Mouse (Mus musculus) cerebellum, adult (tissue): Measurements from ENCODE around the gene Myo3a.
"Not testable (repeated sequence)": the region's sequence is repeated elsewhere in the genome, so short reads cannot be mapped to it uniquely, and the experiment has no call there.

Experiments
- ATAC-seq: cut with Nextera tagmentation; 2 replicates; pipeline ENCODE4 v1.9.2; 2017; ENCODE audit warnings: mild to moderate bottlenecking, moderate library complexity, mixed read lengths; ENCODE audit not compliant: insufficient number of reproducible peaks, low FRiP score, low TSS enrichment

Myo3a gene

GRCm38 (mm10) chr2:22227308-22227707 lies at the start of gene Myo3a:
TSS of gene Myo3a (plus strand) at chr2:22227503.
- ATAC-seq = no peak

- no peak for ATAC-seq
Observed at GRCm38 (mm10) chr2:22250462-22250861, 23.2 kb downstream of the Myo3a start.

- ATAC-seq = no peak
Observed at GRCm38 (mm10) chr2:22251045-22251444, 23.7 kb downstream of the Myo3a start.

DNA sequence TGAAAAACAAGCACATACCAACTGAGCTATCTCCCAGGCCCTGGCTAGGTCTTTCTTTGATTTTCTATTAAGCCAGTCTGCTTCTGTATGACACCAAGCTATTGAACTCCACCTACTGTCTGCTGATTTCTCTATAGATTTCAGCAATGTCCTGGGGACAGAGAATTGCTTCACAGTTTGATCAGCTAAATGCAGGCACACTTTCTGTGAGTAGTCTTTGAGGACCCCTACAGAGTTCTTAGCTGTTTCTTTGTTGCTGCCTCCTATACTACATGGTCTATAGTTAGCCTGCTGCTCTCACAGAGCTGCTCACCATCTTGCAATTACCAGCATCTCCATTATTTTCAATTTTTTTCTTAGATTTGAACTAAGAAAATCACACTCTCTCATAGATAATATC lies 28.3 kb downstream of the Myo3a start:
- no peak for ATAC-seq

DNA sequence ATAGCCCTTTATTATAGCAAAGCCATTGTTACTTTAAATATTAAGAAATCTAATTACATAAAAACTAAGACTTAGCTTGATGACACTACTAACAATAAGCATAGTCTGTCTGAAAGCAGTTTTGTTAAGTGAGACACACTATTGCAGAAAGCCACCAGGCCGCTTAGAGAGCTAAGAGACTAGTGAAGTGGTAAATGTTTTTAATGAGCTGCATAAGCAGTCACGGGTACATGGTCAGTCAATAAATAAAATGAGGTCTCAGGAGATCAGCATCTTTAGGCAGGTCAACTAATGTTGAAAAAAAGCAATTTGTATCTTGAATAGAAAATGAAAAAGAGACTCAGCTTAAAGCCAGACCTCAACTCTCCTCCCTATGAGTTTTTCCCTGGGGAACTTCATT lies 44.3 kb downstream of the Myo3a start:
- ATAC-seq = no peak

DNA sequence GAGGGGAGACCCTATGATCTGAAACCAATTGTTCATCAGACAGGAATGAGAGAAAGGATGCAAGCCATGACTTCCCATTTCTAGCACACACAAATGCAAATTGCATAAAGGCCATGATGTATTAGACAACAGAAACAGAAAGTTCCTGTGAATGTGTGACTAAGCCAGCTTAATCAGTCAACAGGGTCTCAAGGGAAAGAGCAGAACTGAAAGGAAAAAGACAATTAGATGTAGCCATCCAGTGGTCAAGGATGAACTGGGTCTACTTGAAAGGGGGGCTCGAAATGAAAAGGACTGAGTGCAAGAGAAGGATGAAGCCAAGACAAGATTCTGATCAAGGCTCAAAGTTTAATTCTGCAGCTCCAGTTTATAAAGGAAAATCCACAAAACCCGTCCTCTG lies 58.1 kb downstream of the Myo3a start:
- ATAC-seq = no peak

DNA sequence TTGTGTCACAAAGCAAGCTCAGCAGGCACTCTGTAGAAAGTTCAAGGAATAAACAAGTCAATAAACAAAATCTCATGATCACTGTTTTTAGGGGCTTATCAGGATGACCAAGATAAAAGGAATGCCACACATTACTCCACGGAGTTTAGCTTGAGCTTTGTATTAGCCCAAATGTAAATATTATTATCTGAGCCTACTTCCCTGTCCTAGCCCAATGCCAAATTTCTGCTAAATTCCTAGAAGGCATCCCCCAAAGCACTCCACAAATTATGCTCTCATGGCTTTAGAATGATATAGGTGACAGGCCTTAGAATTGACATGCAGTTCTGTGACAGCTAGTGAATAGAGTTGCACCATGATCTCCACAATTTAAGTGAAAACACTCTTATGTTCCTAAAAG lies 58.5 kb downstream of the Myo3a start:
- ATAC-seq = no peak

DNA sequence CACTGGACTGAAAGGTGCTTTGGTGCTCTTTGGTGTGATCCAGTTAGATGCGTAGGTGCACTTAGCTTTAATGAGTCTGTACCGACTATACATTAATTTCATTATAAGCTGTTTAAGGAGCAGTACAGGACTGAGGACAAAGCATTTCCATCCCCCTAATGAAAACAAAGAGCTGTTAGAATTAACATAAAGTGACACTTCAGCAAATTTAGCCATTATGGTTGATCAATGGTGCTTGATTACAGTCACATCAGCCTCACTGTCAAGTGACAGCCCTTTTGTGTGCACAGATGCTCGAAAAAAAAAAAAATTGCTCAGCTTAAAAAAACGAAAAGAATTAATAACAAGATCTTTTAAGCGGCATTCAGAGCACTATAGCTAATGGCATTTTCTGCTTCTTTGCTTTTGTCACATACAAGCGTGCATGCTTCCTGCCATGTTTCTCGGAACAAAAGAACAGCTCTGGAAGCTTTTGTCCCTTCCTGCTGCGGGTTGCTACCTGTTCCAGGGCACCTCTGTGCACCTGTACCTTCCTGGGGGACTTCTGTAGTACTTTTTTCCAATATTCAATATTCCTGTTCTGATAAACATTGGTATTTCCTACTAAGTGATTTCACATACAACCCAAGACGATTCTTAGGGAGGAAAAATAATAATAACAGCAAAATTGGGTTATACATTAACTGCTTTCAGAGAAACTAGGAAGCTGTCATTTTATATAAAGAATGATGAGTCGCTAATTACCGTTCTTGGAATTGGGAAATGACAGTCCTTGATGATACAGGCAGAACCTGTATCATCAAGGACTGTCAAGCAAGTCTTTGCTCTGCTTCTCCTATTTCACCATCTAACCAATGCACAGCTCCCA lies 66.5 kb downstream of the Myo3a start:
- no peak for ATAC-seq

DNA sequence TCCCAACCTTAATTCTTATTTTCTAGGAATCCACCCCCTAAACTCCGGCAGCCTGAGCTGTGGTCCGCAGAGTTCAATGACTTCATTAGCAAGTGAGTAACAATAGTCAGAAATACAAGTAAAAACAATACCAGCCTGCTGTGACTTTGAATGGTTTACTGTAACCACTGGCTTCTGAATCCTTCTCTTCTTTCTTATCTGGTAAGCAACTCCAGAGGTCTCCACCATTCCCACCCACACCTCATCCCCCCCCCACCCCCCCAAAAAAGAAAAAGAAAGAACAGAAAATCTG lies 67.1 kb downstream of the Myo3a start:
- ATAC-seq = no peak

GRCm38 (mm10) chr2:22297913-22298312 lies 70.6 kb downstream of the Myo3a start:
- ATAC-seq = no peak

DNA sequence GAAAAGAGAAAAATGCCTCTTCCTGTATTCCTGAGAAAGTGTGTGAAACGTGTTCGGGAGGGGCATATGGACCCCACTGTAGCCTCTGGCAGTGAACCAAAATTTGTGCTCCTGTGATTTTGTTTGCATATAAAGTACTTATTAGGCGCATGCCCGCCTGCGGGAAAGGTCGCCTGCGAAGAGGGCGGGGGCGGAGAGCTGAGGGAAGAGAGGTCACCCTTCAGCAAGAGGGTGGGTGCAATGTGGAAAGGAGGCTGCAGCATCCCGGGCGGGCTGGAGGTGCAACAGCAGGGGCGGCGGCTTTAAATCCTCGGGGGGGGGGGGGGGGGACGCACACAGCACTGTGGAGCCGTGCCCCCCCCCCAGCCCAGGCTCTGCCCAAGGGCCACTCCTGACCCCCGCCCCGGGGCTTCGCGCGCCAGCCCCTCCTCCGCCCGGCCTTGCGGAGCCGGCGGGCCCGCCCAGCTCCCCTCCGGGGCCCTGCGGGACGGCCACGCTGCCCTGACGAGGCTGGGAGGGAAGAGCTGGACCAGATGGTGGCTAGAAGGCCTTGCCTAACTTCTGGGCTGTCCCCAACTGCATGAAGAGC lies 111.1 kb downstream of the Myo3a start:
- peak; percentile 68 for ATAC-seq

DNA sequence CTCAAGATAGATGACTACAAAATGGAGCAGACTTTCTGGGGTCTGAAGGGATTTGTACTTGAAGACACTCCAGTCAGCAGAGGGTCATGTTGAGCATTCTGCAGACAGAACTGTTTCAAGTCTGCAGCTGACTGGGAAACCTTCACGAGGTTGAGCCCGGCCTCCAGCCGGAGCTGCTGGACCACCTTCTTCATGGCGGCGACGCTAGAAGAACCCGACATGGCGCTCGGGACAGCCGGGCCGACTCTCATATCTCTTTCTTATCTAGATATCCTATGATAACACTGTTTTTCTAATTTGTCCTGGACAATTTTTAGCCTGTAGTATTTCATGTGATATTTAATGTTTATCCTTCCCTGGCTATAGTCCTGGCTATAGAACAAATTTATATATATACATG lies 183.2 kb downstream of the Myo3a start:
- not testable (repeated sequence) for ATAC-seq

- no peak for ATAC-seq
Observed at GRCm38 (mm10) chr2:22548421-22548820, 321.1 kb downstream of the Myo3a start.

DNA sequence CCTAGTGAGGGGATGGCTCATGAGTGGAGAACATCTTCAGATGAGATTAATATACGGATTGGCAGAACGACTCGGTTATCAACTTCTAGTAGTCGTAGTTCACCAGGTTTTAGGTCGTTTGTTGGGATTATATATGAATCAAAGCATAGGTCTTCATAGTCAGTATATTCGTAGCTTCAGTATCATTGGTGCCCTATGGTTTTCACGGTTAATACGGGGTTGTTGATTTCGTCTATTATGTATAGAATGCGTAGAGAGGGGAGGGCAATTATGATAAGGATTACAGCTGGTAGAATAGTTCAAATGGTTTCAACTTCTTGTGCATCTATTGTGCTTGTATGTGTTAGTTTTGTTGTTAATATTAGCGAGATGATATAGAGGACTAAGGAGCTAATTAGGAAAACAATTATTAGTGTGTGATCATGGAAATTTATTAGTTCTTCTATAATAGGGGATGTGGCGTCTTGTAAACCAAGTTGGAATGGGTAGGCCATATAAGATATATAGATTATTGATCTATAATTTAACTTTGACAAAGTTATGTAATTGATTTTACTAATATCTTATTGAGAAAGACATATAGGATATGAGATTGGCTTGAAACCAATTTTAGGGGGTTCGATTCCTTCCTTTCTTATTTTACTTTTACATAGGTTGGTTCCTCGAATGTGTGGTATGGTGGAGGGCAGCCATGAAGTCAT lies 360.3 kb downstream of the Myo3a start:
- ATAC-seq = peak; percentile 78

DNA sequence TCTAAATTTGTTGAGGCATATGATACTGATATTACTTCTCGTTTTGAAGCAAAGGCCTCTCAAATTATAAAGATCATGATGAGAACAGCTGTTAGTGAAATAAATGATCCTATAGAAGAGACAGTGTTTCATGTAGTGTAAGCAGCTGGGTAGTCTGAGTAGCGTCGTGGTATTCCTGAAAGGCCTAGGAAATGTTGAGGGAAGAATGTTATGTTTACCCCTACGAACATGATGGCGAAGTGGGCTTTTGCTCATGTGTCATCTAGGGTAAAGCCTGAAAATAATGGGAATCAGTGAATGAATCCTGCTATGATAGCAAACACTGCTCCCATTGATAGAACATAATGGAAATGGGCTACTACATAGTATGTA lies 360.9 kb downstream of the Myo3a start:
- ATAC-seq = peak; percentile 42

DNA sequence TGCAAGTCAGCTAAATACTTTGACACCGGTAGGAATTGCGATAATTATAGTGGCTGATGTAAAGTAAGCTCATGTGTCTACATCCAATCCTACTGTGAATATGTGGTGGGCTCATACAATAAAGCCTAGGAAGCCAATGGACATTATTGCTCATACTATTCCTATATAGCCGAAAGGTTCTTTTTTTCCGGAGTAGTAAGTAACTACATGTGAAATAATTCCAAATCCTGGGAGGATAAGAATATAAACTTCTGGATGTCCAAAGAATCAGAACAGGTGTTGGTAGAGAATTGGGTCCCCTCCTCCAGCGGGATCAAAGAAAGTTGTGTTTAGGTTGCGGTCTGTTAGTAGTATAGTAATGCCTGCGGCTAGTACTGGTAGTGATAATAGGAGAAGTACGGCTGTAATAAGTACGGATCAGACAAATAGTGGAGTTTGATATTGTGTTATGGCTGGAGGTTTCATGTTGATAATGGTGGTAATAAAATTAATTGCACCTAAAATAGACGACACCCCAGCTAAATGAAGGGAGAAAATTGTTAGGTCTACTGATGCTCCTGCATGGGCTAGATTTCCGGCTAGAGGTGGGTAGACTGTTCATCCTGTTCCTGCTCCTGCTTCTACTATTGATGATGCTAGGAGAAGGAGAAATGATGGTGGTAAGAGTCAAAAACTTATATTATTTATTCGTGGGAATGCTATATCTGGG lies 361.5 kb downstream of the Myo3a start:
- ATAC-seq = peak; percentile 76

DNA sequence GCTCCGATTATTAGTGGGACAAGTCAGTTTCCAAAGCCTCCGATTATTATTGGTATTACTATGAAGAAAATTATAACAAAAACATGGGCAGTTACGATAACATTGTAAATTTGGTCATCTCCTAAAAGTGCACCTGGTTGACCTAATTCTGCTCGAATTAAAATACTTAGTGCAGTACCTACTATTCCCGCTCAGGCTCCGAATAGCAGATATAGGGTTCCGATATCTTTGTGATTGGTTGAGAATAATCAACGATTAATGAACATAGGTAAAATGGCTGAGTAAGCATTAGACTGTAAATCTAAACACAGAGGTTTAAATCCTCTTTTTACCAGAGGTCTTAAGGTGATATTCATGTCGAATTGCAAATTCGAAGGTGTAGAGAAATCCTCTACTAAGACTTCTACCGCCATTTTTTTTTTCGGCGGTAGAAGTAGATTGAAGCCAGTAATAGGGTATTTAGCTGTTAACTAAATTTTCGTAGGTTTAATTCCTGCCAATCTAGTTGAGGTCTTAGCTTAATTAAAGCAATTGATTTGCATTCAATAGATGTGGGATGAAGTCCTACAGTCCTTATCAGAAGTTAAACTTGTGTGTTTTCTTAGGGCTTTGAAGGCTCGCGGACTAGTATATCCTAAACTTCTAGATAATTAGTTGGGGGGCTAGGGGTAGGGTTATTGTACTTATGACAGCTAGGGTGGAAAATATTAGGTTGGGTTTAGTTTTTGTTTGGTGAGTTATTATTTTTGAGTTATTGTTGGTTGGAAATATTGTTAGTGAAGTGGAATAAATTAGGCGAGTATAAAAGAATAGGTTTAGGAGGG lies 362.3 kb downstream of the Myo3a start:
- ATAC-seq = peak; percentile 80

- ATAC-seq = no peak
Observed at GRCm38 (mm10) chr2:22590206-22590490, 362.8 kb downstream of the Myo3a start.

DNA sequence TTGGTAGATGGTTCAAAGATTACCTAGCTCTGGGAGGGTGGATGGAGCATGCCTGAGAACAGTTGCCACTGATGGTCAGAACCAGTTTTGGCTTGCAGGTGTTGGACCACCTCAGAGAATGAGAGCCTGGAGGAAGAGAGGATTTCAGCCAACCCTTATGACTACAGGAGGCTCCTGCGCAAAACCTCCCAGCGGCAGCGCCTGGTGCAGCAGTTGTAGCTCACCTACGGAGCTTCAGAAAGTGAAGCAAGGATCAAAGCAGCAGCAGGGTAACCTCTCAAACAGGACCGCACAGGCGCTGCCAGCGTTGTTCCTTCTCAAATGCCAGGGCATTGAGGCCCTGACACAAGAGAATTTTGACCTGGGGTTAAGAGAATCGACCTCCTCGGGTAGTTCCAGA lies 390.6 kb downstream of the Myo3a start:
- ATAC-seq = no peak

- no peak for ATAC-seq
Observed at GRCm38 (mm10) chr2:22619416-22619815, 392.1 kb downstream of the Myo3a start.
